Mouse (Mus musculus): ENCODE data around the gene Gm45837. TPM values are rescaled to one million over a fixed set of nuclear protein-coding genes. Genes with fewer than 3 reads are reported as not detected.

Gm45837 gene
- total RNA-seq, 1 experiment, result not detected

- DNase-seq (ENCODE audit: low read depth, low spot score), result no peak
- H3K36me3 ChIP-seq (ENCODE audit: control insufficient read depth, insufficient read depth, low read length, poor library complexity, severe bottlenecking), result no peaks in the 10 kb centered on the region
These were observed 43.8 kb downstream of the Gm45837 start for GRCm38 (mm10) chr7:101454479-101454878.

DNA sequence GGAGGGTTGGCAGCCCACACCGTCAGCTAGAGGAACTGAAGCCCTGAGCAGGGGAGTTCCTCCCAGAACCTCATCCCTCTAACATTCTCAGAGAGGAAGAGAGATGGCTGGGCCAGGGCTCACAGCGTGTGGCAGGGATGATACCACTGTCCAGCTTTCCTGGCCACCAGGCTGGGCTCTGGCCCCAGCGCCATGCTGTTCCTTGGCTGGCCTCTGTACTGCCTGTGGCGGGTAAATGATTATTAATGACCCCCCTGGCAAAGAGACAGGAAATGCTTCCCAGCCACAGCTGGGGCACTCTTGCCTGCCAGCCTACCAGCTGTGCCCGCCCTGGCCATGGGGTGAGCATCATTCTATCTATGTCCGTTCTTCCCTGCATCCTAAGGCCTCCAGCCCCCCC, 44.5 kb downstream of the Gm45837 start:
- TF ChIP-seq CHD2 (IDR thresholded peaks at IDR 0.05; ENCODE audit: low read depth, low read length), result no peak
- TF ChIP-seq HCFC1 (IDR thresholded peaks at IDR 0.05; ENCODE audit: borderline replicate concordance, insufficient read depth, low read length), result no peak
- no peak for DNase-seq (ENCODE audit: low read depth, low spot score)
- in situ Hi-C loops (cut with MboI; ENCODE audit: low sequenced_read_pairs in 2 of 2, unreplicated experiment in 2 of 2), result no loop called here
- H3K9ac ChIP-seq (ENCODE audit: insufficient read depth, low read depth, low read length, poor library complexity, severe bottlenecking), result no peak overlapping the region
- no peaks in the 10 kb centered on the region for H3K9me3 ChIP-seq (ENCODE audit: control insufficient read depth, insufficient read depth, low read depth, low read length)
- no peaks in the 10 kb centered on the region for H3K36me3 ChIP-seq (ENCODE audit: control insufficient read depth, insufficient read depth, low read length, poor library complexity, severe bottlenecking)
- peaks cover 2 to 10% of the 10 kb centered on the region in 2 experiments; a peak in 2 of 4 replicates for H3K4me1 ChIP-seq (ENCODE audit: control insufficient read depth in 2 of 2, insufficient read depth in 2 of 2, low read length in 2 of 2, poor library complexity in 1 of 2)
- H3K27ac ChIP-seq (ENCODE audit: insufficient read depth, low read depth, low read length, poor library complexity, severe bottlenecking), result no peak overlapping the region
- H3K4me3 ChIP-seq (ENCODE audit: insufficient read depth in 1 of 2, low read depth in 1 of 2, low read length in 2 of 2, poor library complexity in 1 of 2, severe bottlenecking in 1 of 2), result no peak overlapping the region

More at GRCm38 (mm10) chr7:101454479-101454878, 43.8 kb downstream of the Gm45837 start:
- Histone ChIP-seq H3K9me3 (ENCODE audit: control insufficient read depth, insufficient read depth, low read depth, low read length) (no peaks in the 10 kb centered on the region), H3K9ac (ENCODE audit: insufficient read depth, low read depth, low read length, poor library complexity, severe bottlenecking) (no peak overlapping the region), H3K4me3 (ENCODE audit: insufficient read depth in 1 of 2, low read depth in 1 of 2, low read length in 2 of 2, poor library complexity in 1 of 2, severe bottlenecking in 1 of 2) (no peak overlapping the region), H3K27ac (ENCODE audit: insufficient read depth, low read depth, low read length, poor library complexity, severe bottlenecking) (no peak overlapping the region), H3K4me1 (ENCODE audit: control insufficient read depth in 2 of 2, insufficient read depth in 2 of 2, low read length in 2 of 2, poor library complexity in 1 of 2) (peaks cover 2 to 10% of the 10 kb centered on the region in 2 experiments; a peak in 2 of 4 replicates)
- in situ Hi-C loops (cut with MboI; ENCODE audit: low sequenced_read_pairs in 2 of 2, unreplicated experiment in 2 of 2), result no loop called here
- TF ChIP-seq HCFC1 (IDR thresholded peaks at IDR 0.05; ENCODE audit: borderline replicate concordance, insufficient read depth, low read length) (no peak), ZNF384 (IDR thresholded peaks at IDR 0.05; ENCODE audit: low read depth, low read length) (no peak), ZC3H11A (IDR thresholded peaks at IDR 0.05; ENCODE audit: borderline replicate concordance, low read depth, low read length) (no peak), MAFK (IDR thresholded peaks at IDR 0.05; ENCODE audit: insufficient read depth, low read depth, low read length) (no peak), CHD2 (IDR thresholded peaks at IDR 0.05; ENCODE audit: low read depth, low read length) (no peak)

GRCm38 (mm10) chr7:101456318-101456717, 45.6 kb downstream of the Gm45837 start:
- TF ChIP-seq HCFC1 (IDR thresholded peaks at IDR 0.05; ENCODE audit: borderline replicate concordance, insufficient read depth, low read length), result no peak
- DNase-seq (ENCODE audit: low read depth, low spot score), result no peak
- no peaks in the 10 kb centered on the region for H3K9me3 ChIP-seq (ENCODE audit: control insufficient read depth, insufficient read depth, low read depth, low read length)
- no peak overlapping the region for H3K9ac ChIP-seq (ENCODE audit: insufficient read depth, low read depth, low read length, poor library complexity, severe bottlenecking)
- H3K4me3 ChIP-seq (ENCODE audit: insufficient read depth in 1 of 2, low read depth in 1 of 2, low read length in 2 of 2, poor library complexity in 1 of 2, severe bottlenecking in 1 of 2), result no peak overlapping the region
- in situ Hi-C loops (cut with MboI; ENCODE audit: low sequenced_read_pairs in 2 of 2, unreplicated experiment in 2 of 2), result no loop called here
- H3K27ac ChIP-seq (ENCODE audit: insufficient read depth, low read depth, low read length, poor library complexity, severe bottlenecking), result no peak overlapping the region
- peaks cover 2 to 10% of the 10 kb centered on the region in 2 experiments; a peak in 2 of 4 replicates for H3K4me1 ChIP-seq (ENCODE audit: control insufficient read depth in 2 of 2, insufficient read depth in 2 of 2, low read length in 2 of 2, poor library complexity in 1 of 2)
- no peaks in the 10 kb centered on the region for H3K36me3 ChIP-seq (ENCODE audit: control insufficient read depth, insufficient read depth, low read length, poor library complexity, severe bottlenecking)

- H3K4me1 ChIP-seq (ENCODE audit: control insufficient read depth in 2 of 2, insufficient read depth in 2 of 2, low read length in 2 of 2, poor library complexity in 1 of 2), result peaks cover 2 to 10% of the 10 kb centered on the region in 2 experiments; a peak in 2 of 4 replicates
- H3K4me3 ChIP-seq (ENCODE audit: insufficient read depth in 1 of 2, low read depth in 1 of 2, low read length in 2 of 2, poor library complexity in 1 of 2, severe bottlenecking in 1 of 2), result no peak overlapping the region
- no peaks in the 10 kb centered on the region for H3K36me3 ChIP-seq (ENCODE audit: control insufficient read depth, insufficient read depth, low read length, poor library complexity, severe bottlenecking)
- in situ Hi-C loops (cut with MboI; ENCODE audit: low sequenced_read_pairs in 2 of 2, unreplicated experiment in 2 of 2), result no loop called here
- H3K9me3 ChIP-seq (ENCODE audit: control insufficient read depth, insufficient read depth, low read depth, low read length), result no peaks in the 10 kb centered on the region
- H3K9ac ChIP-seq (ENCODE audit: insufficient read depth, low read depth, low read length, poor library complexity, severe bottlenecking), result no peak overlapping the region
- H3K27ac ChIP-seq (ENCODE audit: insufficient read depth, low read depth, low read length, poor library complexity, severe bottlenecking), result no peak overlapping the region
- DNase-seq (ENCODE audit: low read depth, low spot score), result no peak
- TF ChIP-seq ZC3H11A (IDR thresholded peaks at IDR 0.05; ENCODE audit: borderline replicate concordance, low read depth, low read length) (no peak), HCFC1 (IDR thresholded peaks at IDR 0.05; ENCODE audit: borderline replicate concordance, insufficient read depth, low read length) (no peak), CHD2 (IDR thresholded peaks at IDR 0.05; ENCODE audit: low read depth, low read length) (no peak), MAFK (IDR thresholded peaks at IDR 0.05; ENCODE audit: insufficient read depth, low read depth, low read length) (no peak), ZNF384 (IDR thresholded peaks at IDR 0.05; ENCODE audit: low read depth, low read length) (no peak)
These were observed 46.1 kb downstream of the Gm45837 start for GRCm38 (mm10) chr7:101456789-101457188.

- no peak overlapping the region for H3K4me3 ChIP-seq (ENCODE audit: insufficient read depth in 1 of 2, low read depth in 1 of 2, low read length in 2 of 2, poor library complexity in 1 of 2, severe bottlenecking in 1 of 2)
- H3K36me3 ChIP-seq (ENCODE audit: control insufficient read depth, insufficient read depth, low read length, poor library complexity, severe bottlenecking), result no peaks in the 10 kb centered on the region
- H3K9ac ChIP-seq (ENCODE audit: insufficient read depth, low read depth, low read length, poor library complexity, severe bottlenecking), result no peak overlapping the region
- no peak overlapping the region for H3K27ac ChIP-seq (ENCODE audit: insufficient read depth, low read depth, low read length, poor library complexity, severe bottlenecking)
- in situ Hi-C loops (cut with MboI; ENCODE audit: low sequenced_read_pairs in 2 of 2, unreplicated experiment in 2 of 2), result no loop called here
- no peak for TF ChIP-seq HCFC1 (IDR thresholded peaks at IDR 0.05; ENCODE audit: borderline replicate concordance, insufficient read depth, low read length)
- TF ChIP-seq MAFK (IDR thresholded peaks at IDR 0.05; ENCODE audit: insufficient read depth, low read depth, low read length), result no peak
- peaks cover 2 to 10% of the 10 kb centered on the region in 2 experiments; a peak in 2 of 4 replicates for H3K4me1 ChIP-seq (ENCODE audit: control insufficient read depth in 2 of 2, insufficient read depth in 2 of 2, low read length in 2 of 2, poor library complexity in 1 of 2)
- no peaks in the 10 kb centered on the region for H3K9me3 ChIP-seq (ENCODE audit: control insufficient read depth, insufficient read depth, low read depth, low read length)
- no peak for DNase-seq (ENCODE audit: low read depth, low spot score)
These were observed 46.6 kb downstream of the Gm45837 start for GRCm38 (mm10) chr7:101457283-101457682.

Measured in ES-E14 (cell line).